Mouse (Mus musculus) heart, adult 2 months (tissue): ENCODE measurements around the gene Prox1.

Experiments
- EP300 ChIP-seq: fragments of 200-500 bp; IDR thresholded peaks from 2 replicates; pipeline ENCODE4 v1.6.1; 2011; ENCODE audit warnings: low read depth, low read length, control low read depth; ENCODE audit not compliant: insufficient read depth
- POLR2A ChIP-seq: fragments of 200-500 bp; IDR thresholded peaks from 2 replicates; pipeline ENCODE4 v1.6.1; 2011; ENCODE audit warnings: mild to moderate bottlenecking, low read depth, low read length, control low read depth; ENCODE audit not compliant: insufficient read depth

- TF ChIP-seq POLR2A (no peak), EP300 (no peak)
Observed at GRCm38 (mm10) chr1:190155751-190156150, 14.8 kb downstream of the Prox1 start.
